Mouse (Mus musculus): ENCODE measurements at regions not wholly inside any gene's neighbourhood (a gene's known extent, or its start where the extent isn't known, plus 50 kb on each side); places are given as distances from the start of the nearest gene placed in this dataset.

- TF ChIP-seq MAFK (IDR thresholded peaks at IDR 0.05; ENCODE audit: insufficient read depth, low read depth, low read length) = no peak
- TF ChIP-seq HCFC1 (IDR thresholded peaks at IDR 0.05; ENCODE audit: borderline replicate concordance, insufficient read depth, low read length) = no peak
- no peaks in the 10 kb centered on the region for H3K36me3 ChIP-seq (ENCODE audit: control insufficient read depth, insufficient read depth, low read length, poor library complexity, severe bottlenecking)
- H3K27ac ChIP-seq (ENCODE audit: insufficient read depth, low read depth, low read length, poor library complexity, severe bottlenecking) = no peak overlapping the region
- no peak overlapping the region for H3K4me3 ChIP-seq (ENCODE audit: insufficient read depth in 1 of 2, low read depth in 1 of 2, low read length in 2 of 2, poor library complexity in 1 of 2, severe bottlenecking in 1 of 2)
- H3K9me3 ChIP-seq (ENCODE audit: control insufficient read depth, insufficient read depth, low read depth, low read length) = no peaks in the 10 kb centered on the region
- no peaks in the 10 kb centered on the region for H3K4me1 ChIP-seq (ENCODE audit: control insufficient read depth in 2 of 2, insufficient read depth in 2 of 2, low read length in 2 of 2, poor library complexity in 1 of 2)
- no peak overlapping the region for H3K9ac ChIP-seq (ENCODE audit: insufficient read depth, low read depth, low read length, poor library complexity, severe bottlenecking)
- in situ Hi-C loops (cut with MboI; ENCODE audit: low sequenced_read_pairs in 2 of 2, unreplicated experiment in 2 of 2) = no loop called here
- DNase-seq (ENCODE audit: low read depth, low spot score) = no peak
Observed at GRCm38 (mm10) chr11:7625256-7625655, 411.5 kb upstream of the Igfbp3 start.

DNA sequence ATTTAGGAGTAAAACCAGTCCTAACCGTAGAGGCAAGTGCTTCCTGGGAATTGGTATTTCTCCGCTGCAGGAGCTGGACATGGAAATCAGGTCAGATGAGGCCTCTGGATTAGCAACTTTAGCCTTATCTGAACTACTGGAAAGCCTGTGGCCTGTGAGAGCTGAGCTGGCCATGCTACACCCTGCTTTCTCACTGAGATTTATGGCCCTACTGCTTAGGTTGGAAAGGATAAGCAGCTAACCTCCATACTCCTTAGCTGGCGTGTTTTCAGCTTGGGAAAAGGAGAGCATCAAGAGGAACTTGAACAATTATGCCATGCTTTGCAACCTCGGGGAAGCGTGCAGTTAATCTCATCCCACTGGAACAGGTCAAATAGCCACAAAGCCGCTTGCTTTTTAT is 406.6 kb upstream of the Igfbp3 start:
- TF ChIP-seq MAFK (IDR thresholded peaks at IDR 0.05; ENCODE audit: insufficient read depth, low read depth, low read length) (no peak), HCFC1 (IDR thresholded peaks at IDR 0.05; ENCODE audit: borderline replicate concordance, insufficient read depth, low read length) (no peak), CHD2 (IDR thresholded peaks at IDR 0.05; ENCODE audit: low read depth, low read length) (no peak), ZC3H11A (IDR thresholded peaks at IDR 0.05; ENCODE audit: borderline replicate concordance, low read depth, low read length) (no peak), ZNF384 (IDR thresholded peaks at IDR 0.05; ENCODE audit: low read depth, low read length) (no peak)
- no peaks in the 10 kb centered on the region for H3K9me3 ChIP-seq (ENCODE audit: control insufficient read depth, insufficient read depth, low read depth, low read length)
- H3K4me1 ChIP-seq (ENCODE audit: control insufficient read depth in 2 of 2, insufficient read depth in 2 of 2, low read length in 2 of 2, poor library complexity in 1 of 2) = no peaks in the 10 kb centered on the region
- H3K4me3 ChIP-seq (ENCODE audit: insufficient read depth in 1 of 2, low read depth in 1 of 2, low read length in 2 of 2, poor library complexity in 1 of 2, severe bottlenecking in 1 of 2) = no peak overlapping the region
- in situ Hi-C loops (cut with MboI; ENCODE audit: low sequenced_read_pairs in 2 of 2, unreplicated experiment in 2 of 2) = no loop called here
- no peaks in the 10 kb centered on the region for H3K36me3 ChIP-seq (ENCODE audit: control insufficient read depth, insufficient read depth, low read length, poor library complexity, severe bottlenecking)
- DNase-seq (ENCODE audit: low read depth, low spot score) = no peak
- no peak overlapping the region for H3K9ac ChIP-seq (ENCODE audit: insufficient read depth, low read depth, low read length, poor library complexity, severe bottlenecking)
- no peak overlapping the region for H3K27ac ChIP-seq (ENCODE audit: insufficient read depth, low read depth, low read length, poor library complexity, severe bottlenecking)

- no peak overlapping the region for H3K9ac ChIP-seq (ENCODE audit: insufficient read depth, low read depth, low read length, poor library complexity, severe bottlenecking)
- H3K4me1 ChIP-seq (ENCODE audit: control insufficient read depth in 2 of 2, insufficient read depth in 2 of 2, low read length in 2 of 2, poor library complexity in 1 of 2) = no peaks in the 10 kb centered on the region
- H3K4me3 ChIP-seq (ENCODE audit: insufficient read depth in 1 of 2, low read depth in 1 of 2, low read length in 2 of 2, poor library complexity in 1 of 2, severe bottlenecking in 1 of 2) = no peak overlapping the region
- H3K36me3 ChIP-seq (ENCODE audit: control insufficient read depth, insufficient read depth, low read length, poor library complexity, severe bottlenecking) = no peaks in the 10 kb centered on the region
- in situ Hi-C loops (cut with MboI; ENCODE audit: low sequenced_read_pairs in 2 of 2, unreplicated experiment in 2 of 2) = no loop called here
- H3K27ac ChIP-seq (ENCODE audit: insufficient read depth, low read depth, low read length, poor library complexity, severe bottlenecking) = no peak overlapping the region
- TF ChIP-seq MAFK (IDR thresholded peaks at IDR 0.05; ENCODE audit: insufficient read depth, low read depth, low read length) = no peak
- no peak for TF ChIP-seq CHD2 (IDR thresholded peaks at IDR 0.05; ENCODE audit: low read depth, low read length)
- TF ChIP-seq HCFC1 (IDR thresholded peaks at IDR 0.05; ENCODE audit: borderline replicate concordance, insufficient read depth, low read length) = no peak
- no peak for TF ChIP-seq ZNF384 (IDR thresholded peaks at IDR 0.05; ENCODE audit: low read depth, low read length)
- no peak for TF ChIP-seq ZC3H11A (IDR thresholded peaks at IDR 0.05; ENCODE audit: borderline replicate concordance, low read depth, low read length)
- no peak for DNase-seq (ENCODE audit: low read depth, low spot score)
- no peaks in the 10 kb centered on the region for H3K9me3 ChIP-seq (ENCODE audit: control insufficient read depth, insufficient read depth, low read depth, low read length)
Observed at GRCm38 (mm10) chr11:7610752-7611151, 397.0 kb upstream of the Igfbp3 start.

DNA sequence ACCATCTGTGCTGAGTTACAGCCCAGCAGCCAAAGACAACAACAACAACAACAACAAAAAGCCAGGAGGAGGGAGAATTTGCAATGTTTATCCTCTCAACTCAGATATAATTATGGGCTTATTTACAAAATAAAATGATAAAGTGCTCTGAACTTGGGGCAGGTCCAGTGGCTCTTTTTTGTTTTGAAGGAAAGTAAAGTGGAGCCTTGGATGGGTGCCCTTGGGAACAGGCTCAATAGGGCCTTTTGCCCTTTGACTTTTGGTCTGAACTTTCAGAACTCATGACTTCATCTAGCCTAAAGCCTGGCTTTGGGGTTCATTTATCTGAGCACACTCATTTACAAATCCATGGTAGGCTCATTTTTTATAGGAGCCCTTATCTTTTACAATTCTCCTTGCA is 396.2 kb upstream of the Igfbp3 start:
- H3K9ac ChIP-seq (ENCODE audit: insufficient read depth, low read depth, low read length, poor library complexity, severe bottlenecking) = no peak overlapping the region
- no peak for TF ChIP-seq MAFK (IDR thresholded peaks at IDR 0.05; ENCODE audit: insufficient read depth, low read depth, low read length)
- H3K27ac ChIP-seq (ENCODE audit: insufficient read depth, low read depth, low read length, poor library complexity, severe bottlenecking) = no peak overlapping the region
- no peak overlapping the region for H3K4me3 ChIP-seq (ENCODE audit: insufficient read depth in 1 of 2, low read depth in 1 of 2, low read length in 2 of 2, poor library complexity in 1 of 2, severe bottlenecking in 1 of 2)
- no peaks in the 10 kb centered on the region for H3K36me3 ChIP-seq (ENCODE audit: control insufficient read depth, insufficient read depth, low read length, poor library complexity, severe bottlenecking)
- no peak for DNase-seq (ENCODE audit: low read depth, low spot score)
- no peaks in the 10 kb centered on the region for H3K9me3 ChIP-seq (ENCODE audit: control insufficient read depth, insufficient read depth, low read depth, low read length)
- in situ Hi-C loops (cut with MboI; ENCODE audit: low sequenced_read_pairs in 2 of 2, unreplicated experiment in 2 of 2) = no loop called here
- H3K4me1 ChIP-seq (ENCODE audit: control insufficient read depth in 2 of 2, insufficient read depth in 2 of 2, low read length in 2 of 2, poor library complexity in 1 of 2) = no peaks in the 10 kb centered on the region

GRCm38 (mm10) chr11:7606652-7607051 is 392.9 kb upstream of the Igfbp3 start:
- in situ Hi-C loops (cut with MboI; ENCODE audit: low sequenced_read_pairs in 2 of 2, unreplicated experiment in 2 of 2) = no loop called here
- DNase-seq (ENCODE audit: low read depth, low spot score) = no peak
- no peaks in the 10 kb centered on the region for H3K4me1 ChIP-seq (ENCODE audit: control insufficient read depth in 2 of 2, insufficient read depth in 2 of 2, low read length in 2 of 2, poor library complexity in 1 of 2)
- H3K9me3 ChIP-seq (ENCODE audit: control insufficient read depth, insufficient read depth, low read depth, low read length) = no peaks in the 10 kb centered on the region
- TF ChIP-seq ZNF384 (IDR thresholded peaks at IDR 0.05; ENCODE audit: low read depth, low read length) = no peak
- no peak for TF ChIP-seq CHD2 (IDR thresholded peaks at IDR 0.05; ENCODE audit: low read depth, low read length)
- no peak for TF ChIP-seq HCFC1 (IDR thresholded peaks at IDR 0.05; ENCODE audit: borderline replicate concordance, insufficient read depth, low read length)
- no peak for TF ChIP-seq ZC3H11A (IDR thresholded peaks at IDR 0.05; ENCODE audit: borderline replicate concordance, low read depth, low read length)
- no peak for TF ChIP-seq MAFK (IDR thresholded peaks at IDR 0.05; ENCODE audit: insufficient read depth, low read depth, low read length)
- no peak overlapping the region for H3K4me3 ChIP-seq (ENCODE audit: insufficient read depth in 1 of 2, low read depth in 1 of 2, low read length in 2 of 2, poor library complexity in 1 of 2, severe bottlenecking in 1 of 2)
- H3K27ac ChIP-seq (ENCODE audit: insufficient read depth, low read depth, low read length, poor library complexity, severe bottlenecking) = no peak overlapping the region
- H3K36me3 ChIP-seq (ENCODE audit: control insufficient read depth, insufficient read depth, low read length, poor library complexity, severe bottlenecking) = no peaks in the 10 kb centered on the region
- H3K9ac ChIP-seq (ENCODE audit: insufficient read depth, low read depth, low read length, poor library complexity, severe bottlenecking) = no peak overlapping the region
